Mouse (Mus musculus) neural tube, embryonic 14.5 days (tissue): ENCODE results near the gene Vapb. TPM values are rescaled to one million over a fixed set of nuclear protein-coding genes. Genes with fewer than 3 reads are reported as not detected.

Experiments used
- ATAC-seq: fragments of 200-750 bp; cut with Nextera tagmentation; 2 replicates; pipeline ENCODE4 v1.8.0; 2017; ENCODE audit warnings: low read depth, mild to moderate bottlenecking, moderate TSS enrichment, moderate library complexity
- H3K27ac ChIP-seq: fragments of 300-500 bp; sonication (generic); 2 replicates; pipeline ENCODE4 v1.5.1; 2014; ENCODE audit warnings: low read depth, mild to moderate bottlenecking, control low read depth, low read length, moderate library complexity, mixed read lengths
- H3K27me3 ChIP-seq: fragments of 300-500 bp; sonication (generic); 2 replicates; pipeline ENCODE4 v1.6.1; 2014; ENCODE audit warnings: low read length; ENCODE audit not compliant: control insufficient read depth, insufficient read depth
- H3K36me3 ChIP-seq: fragments of 300-500 bp; sonication (generic); 2 replicates; pipeline ENCODE4 v1.6.1; 2014; ENCODE audit warnings: low read length, mixed read lengths; ENCODE audit not compliant: control insufficient read depth, insufficient read depth
- H3K4me1 ChIP-seq: fragments of 300-500 bp; sonication (generic); 2 replicates; pipeline ENCODE4 v1.6.1; 2014; ENCODE audit warnings: low read length; ENCODE audit not compliant: control insufficient read depth, insufficient read depth
- H3K4me2 ChIP-seq: fragments of 300-500 bp; sonication (generic); 2 replicates; pipeline ENCODE4 v1.6.1; 2014; ENCODE audit warnings: mild to moderate bottlenecking, low read depth, low read length, control low read depth
- H3K4me3 ChIP-seq: fragments of 300-500 bp; sonication (generic); 2 replicates; pipeline ENCODE4 v1.5.1; 2014; ENCODE audit warnings: low read depth, low read length, control low read depth, mixed read lengths
- H3K9ac ChIP-seq: fragments of 300-500 bp; sonication (generic); replicated peaks from 2 replicates; pipeline ENCODE4 v1.6.1; 2014; ENCODE audit warnings: low read depth, mild to moderate bottlenecking, control low read depth, low read length, mixed read lengths
- H3K9me3 ChIP-seq: fragments of 300-500 bp; sonication (generic); 2 replicates; pipeline ENCODE4 v1.6.1; 2016; ENCODE audit warnings: low read length; ENCODE audit not compliant: control insufficient read depth
- WGBS: fragments of 180-500 bp; shearing (Covaris S2); extraction: QIAGEN DNeasy Blood & Tissue Kit; methylation state at CpG from one replicate; pipeline ENCODE4 v1.1.7; 2014; 5-methylcytosine and 5-hydroxymethylcytosine counted together
- polyA plus RNA-seq: library from polyadenylated mRNA; unstranded; fragments of >200 nt; fragmentation: Nextera tagmentation; extraction: Ambion mirVana; gene quantifications from 2 replicates; pipeline ENCODE4 v1.2.1, GENCODE M21; 2014

The Vapb gene
- polyA plus RNA-seq, 1 experiment from 2014 or later: 11.7 TPM

- no peak overlapping the region for H3K27ac ChIP-seq
- ATAC-seq: no peak
- H3K4me1 ChIP-seq: 0 out of 2 replicates have a peak, but pooled peaks cover 2% of the 10 kb centered on the region
- no peak overlapping the region for H3K4me3 ChIP-seq
- 16% methylated on average over 15 of the region's 15 CpGs for WGBS
- no peak overlapping the region for H3K9ac ChIP-seq
- H3K4me2 ChIP-seq: no peak overlapping the region
- no peaks in the 10 kb centered on the region for H3K9me3 ChIP-seq
- H3K27me3 ChIP-seq: no peaks in the 10 kb centered on the region
- H3K36me3 ChIP-seq: no peaks in the 10 kb centered on the region
Measured at GRCm38 (mm10) chr2:173724940-173725807, 12.1 kb upstream of the Vapb start.

DNA sequence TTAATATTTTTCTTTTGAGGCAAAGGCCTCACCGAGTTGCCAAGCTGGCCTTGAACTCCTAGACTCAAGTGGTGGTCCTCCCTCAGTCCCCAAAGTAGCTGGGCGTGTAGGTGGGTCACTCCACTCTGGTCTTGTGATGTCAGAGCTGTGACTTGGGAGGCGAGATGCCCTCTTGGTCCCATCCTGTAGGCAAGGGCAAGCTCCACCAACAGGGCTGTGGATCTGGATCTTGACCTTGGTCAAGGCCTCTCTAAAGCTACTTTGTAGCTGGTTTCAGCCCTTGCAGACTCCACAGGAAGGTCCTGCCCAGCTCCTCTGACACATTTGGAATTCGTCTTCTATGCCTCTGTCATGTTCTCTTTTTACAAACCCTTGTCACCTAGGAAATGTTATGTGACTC lies 11.5 kb upstream of the Vapb start:
- H3K4me2 ChIP-seq: no peak overlapping the region
- H3K27ac ChIP-seq: no peak overlapping the region
- H3K27me3 ChIP-seq: no peaks in the 10 kb centered on the region
- H3K4me1 ChIP-seq: 0 out of 2 replicates have a peak, but pooled peaks cover 2% of the 10 kb centered on the region
- ATAC-seq: no peak
- H3K9ac ChIP-seq: no peak overlapping the region
- no peaks in the 10 kb centered on the region for H3K36me3 ChIP-seq
- no peaks in the 10 kb centered on the region for H3K9me3 ChIP-seq
- 81% methylated on average over 4 of the region's 4 CpGs for WGBS
- no peak overlapping the region for H3K4me3 ChIP-seq

GRCm38 (mm10) chr2:173730444-173730966 lies 6.8 kb upstream of the Vapb start:
- H3K4me3 ChIP-seq: no peak overlapping the region
- no peak overlapping the region for H3K27ac ChIP-seq
- H3K9ac ChIP-seq: no peak overlapping the region
- WGBS: 7% methylated on average over 9 of the region's 9 CpGs
- H3K27me3 ChIP-seq: no peaks in the 10 kb centered on the region
- no peaks in the 10 kb centered on the region for H3K9me3 ChIP-seq
- peak; percentile 77; the same call in 1 of the 2 replicates for ATAC-seq
- 0 out of 2 replicates have a peak, but pooled peaks cover 3% of the 10 kb centered on the region for H3K4me1 ChIP-seq
- no peak overlapping the region for H3K4me2 ChIP-seq
- H3K36me3 ChIP-seq: no peaks in the 10 kb centered on the region

DNA sequence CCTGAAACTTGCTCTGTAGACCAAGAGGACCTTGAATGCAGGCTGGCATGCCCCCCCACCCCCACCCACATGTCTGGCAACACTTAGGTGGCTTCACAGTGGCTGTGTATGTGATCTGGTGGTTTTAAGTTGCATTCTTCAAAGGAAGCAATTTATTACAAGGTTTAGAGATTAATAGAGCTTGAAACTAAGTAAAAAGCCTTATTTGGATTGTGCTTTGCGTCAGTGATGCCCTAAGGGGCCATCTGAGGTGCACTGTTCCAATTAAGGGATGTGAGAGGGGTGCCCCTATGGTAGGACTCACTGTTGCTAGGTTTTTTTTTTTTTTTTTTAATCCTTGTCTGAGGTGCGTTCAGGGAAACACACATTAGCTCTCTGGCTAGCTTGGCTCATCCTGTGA lies 2.9 kb upstream of the Vapb start:
- ATAC-seq: no peak
- Histone ChIP-seq H3K36me3 (no peaks in the 10 kb centered on the region), H3K4me1 (peaks cover 11% of the 10 kb centered on the region), H3K4me3 (no peak overlapping the region), H3K9ac (no peak overlapping the region), H3K4me2 (no peak overlapping the region), H3K27ac (no peak overlapping the region), H3K27me3 (no peaks in the 10 kb centered on the region), H3K9me3 (no peaks in the 10 kb centered on the region)
- 49% methylated on average over 2 of the region's 2 CpGs for WGBS

DNA sequence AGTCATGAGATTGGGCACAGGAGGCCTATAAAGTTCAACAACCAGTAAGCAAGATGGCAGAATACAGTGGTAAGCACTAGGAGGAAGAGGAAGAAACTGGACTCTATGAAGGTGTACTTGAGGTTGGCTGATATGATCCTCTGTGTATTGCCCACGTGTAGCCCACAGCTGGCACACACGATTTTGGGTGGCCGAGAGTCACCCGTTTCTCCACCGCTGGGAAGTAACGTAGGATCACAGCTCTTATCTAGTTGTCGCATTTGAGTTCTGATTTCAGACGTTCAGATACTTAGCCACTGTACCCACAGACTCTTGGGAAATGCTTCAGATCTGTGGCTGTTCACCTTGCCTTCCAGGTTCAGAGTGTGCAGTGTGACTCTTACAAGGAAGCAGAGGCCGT lies 921 bp downstream of the Vapb start:
- ATAC-seq: no peak
- WGBS: 85% methylated on average over 9 of the region's 9 CpGs
- H3K27me3 ChIP-seq: no peaks in the 10 kb centered on the region
- peak overlapping the region; percentile 90 for H3K4me3 ChIP-seq
- no peak overlapping the region for H3K27ac ChIP-seq
- no peaks in the 10 kb centered on the region for H3K36me3 ChIP-seq
- H3K9me3 ChIP-seq: no peaks in the 10 kb centered on the region
- peak overlapping the region; percentile 79 for H3K9ac ChIP-seq
- H3K4me1 ChIP-seq: peaks cover 23% of the 10 kb centered on the region
- peak overlapping the region; percentile 83 for H3K4me2 ChIP-seq

DNA sequence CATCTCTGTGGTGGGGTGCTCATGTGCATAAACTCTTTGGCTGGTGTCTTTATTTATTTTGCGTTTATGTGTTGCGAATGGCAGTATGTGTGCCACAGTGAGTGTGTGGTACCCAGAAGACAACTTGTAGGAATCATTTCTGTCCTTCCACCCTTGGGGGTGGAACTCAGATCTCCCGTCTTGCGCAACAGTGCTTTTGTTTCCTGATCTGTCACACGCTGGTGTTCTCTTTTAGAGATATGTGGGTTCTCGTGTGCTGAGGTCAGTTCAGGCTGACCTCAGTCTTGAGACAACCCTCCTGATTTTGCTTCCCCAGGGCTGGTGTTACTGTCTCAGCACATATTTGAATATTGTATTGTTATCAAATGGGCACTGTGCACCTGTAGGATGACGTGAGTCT lies 1.8 kb downstream of the Vapb start:
- H3K9ac ChIP-seq: no peak overlapping the region
- H3K4me3 ChIP-seq: no peak overlapping the region
- H3K36me3 ChIP-seq: no peaks in the 10 kb centered on the region
- 89% methylated on average over 7 of the region's 7 CpGs for WGBS
- no peaks in the 10 kb centered on the region for H3K27me3 ChIP-seq
- no peaks in the 10 kb centered on the region for H3K9me3 ChIP-seq
- H3K27ac ChIP-seq: no peak overlapping the region
- H3K4me1 ChIP-seq: peaks cover 26% of the 10 kb centered on the region
- ATAC-seq: no peak
- no peak overlapping the region for H3K4me2 ChIP-seq

DNA sequence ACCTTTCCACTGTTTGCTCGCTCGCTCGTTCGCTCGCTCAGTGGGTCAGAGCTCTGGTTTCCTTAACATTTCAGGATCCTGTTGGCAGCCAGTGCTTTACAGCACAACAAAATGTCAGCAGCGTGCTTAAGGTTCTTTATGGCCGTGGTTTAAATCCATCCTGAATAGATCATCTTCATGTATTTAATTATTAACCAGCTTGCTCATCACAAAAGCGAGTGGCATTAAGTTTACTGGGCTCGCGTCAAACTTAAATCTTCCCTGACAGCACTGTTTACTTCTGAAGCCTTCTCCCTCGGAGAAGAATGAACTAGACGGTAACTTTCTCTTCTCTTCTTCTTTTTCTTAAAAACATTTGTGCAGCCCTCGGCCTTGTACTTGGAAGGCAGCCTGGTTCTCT lies 4.8 kb downstream of the Vapb start:
- Histone ChIP-seq H3K27me3 (no peaks in the 10 kb centered on the region), H3K9me3 (no peaks in the 10 kb centered on the region), H3K27ac (no peak overlapping the region), H3K9ac (no peak overlapping the region), H3K4me2 (no peak overlapping the region), H3K4me1 (peaks cover 26% of the 10 kb centered on the region), H3K36me3 (no peaks in the 10 kb centered on the region), H3K4me3 (no peak overlapping the region)
- ATAC-seq: no peak
- 25% methylated on average over 13 of the region's 13 CpGs for WGBS

DNA sequence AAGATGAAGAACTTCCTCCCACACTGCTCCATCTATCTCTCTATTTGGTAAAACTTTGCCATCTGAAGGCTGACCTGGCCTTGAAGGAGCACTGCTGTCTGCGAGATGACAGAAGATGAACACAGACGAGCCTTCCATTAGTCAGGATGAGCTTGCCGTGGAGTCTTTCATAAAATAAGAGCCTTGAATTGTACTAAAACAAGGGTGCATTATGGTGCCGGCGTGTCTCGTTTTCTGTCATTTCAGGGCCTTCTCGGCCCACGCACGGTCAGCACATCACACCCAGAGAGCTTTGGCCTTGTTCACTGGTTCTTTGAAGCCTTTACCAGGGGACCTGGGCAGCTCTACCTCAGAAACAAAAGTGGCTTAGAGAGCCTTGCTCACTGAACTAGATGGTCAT lies 5.4 kb downstream of the Vapb start:
- Histone ChIP-seq H3K9me3 (no peaks in the 10 kb centered on the region), H3K36me3 (no peaks in the 10 kb centered on the region), H3K27ac (no peak overlapping the region), H3K9ac (no peak overlapping the region), H3K4me3 (no peak overlapping the region), H3K27me3 (no peaks in the 10 kb centered on the region), H3K4me1 (peaks cover 26% of the 10 kb centered on the region), H3K4me2 (no peak overlapping the region)
- no peak for ATAC-seq
- WGBS: 65% methylated on average over 9 of the region's 9 CpGs

DNA sequence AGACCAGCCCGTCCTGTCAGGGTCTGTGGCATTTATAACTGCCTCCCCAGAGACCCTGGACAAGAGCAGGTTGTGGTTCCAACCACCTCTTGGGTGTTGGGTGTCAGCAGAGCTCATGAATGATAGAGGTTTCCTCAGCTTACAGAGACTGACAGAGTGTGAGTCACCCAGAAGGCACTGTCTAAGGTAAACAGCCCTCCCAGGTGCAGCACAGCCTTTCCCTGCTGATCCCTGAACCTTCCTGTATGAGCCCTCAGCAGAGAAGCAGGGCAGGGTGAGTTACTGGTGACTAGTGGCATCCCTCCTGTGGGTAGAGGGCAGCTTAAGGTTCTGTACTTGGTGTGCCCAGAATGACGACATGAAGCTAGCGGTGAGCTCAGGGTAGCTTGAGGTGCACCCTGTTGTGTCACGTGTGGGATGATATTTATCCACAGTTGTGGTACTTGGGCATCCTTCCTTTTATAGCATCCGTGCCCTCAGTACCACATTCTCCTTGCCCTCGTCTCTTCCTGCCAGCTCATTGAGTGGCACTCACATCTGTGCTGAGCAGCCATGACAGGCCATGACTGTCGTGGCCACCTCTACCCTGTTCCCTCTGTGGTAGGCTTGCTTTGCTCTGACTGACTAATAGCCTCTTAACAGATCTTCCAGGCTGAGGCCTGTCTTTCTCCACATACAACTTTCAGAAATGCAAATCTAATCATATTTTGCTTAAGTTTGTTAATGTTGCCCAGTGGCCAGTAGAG lies 6.9 kb downstream of the Vapb start:
- no peak for ATAC-seq
- Histone ChIP-seq H3K4me1 (peaks cover 18% of the 10 kb centered on the region; the same call in 1 of the 2 replicates), H3K27me3 (no peaks in the 10 kb centered on the region), H3K27ac (no peak overlapping the region), H3K4me2 (no peak overlapping the region), H3K4me3 (no peak overlapping the region), H3K9ac (no peak overlapping the region), H3K9me3 (no peaks in the 10 kb centered on the region), H3K36me3 (no peaks in the 10 kb centered on the region)
- WGBS: 90% methylated on average over 7 of the region's 7 CpGs
